Mouse (Mus musculus) left cerebral cortex, postnatal 10 days (tissue): ENCODE measurements around the gene Ubb. TPM values are rescaled to one million over a fixed set of nuclear protein-coding genes. Genes with fewer than 3 reads are reported as not detected.
A peak's percentile ranks its signal among the peaks of the same experiment; 100 is the strongest.

ENCODE experiments used
- DNase-seq, 2 experiments: peaks; one replicate each; pipeline ENCODE4 v3.0.0; 2021 to 2022; ENCODE audit warnings: low spot score in 2 of 2, mixed read lengths in 1 of 2; ENCODE audit errors: extremely low spot score in 1 of 2
- intact Hi-C: fragments of 180-260 bp; cut with DNase I; formaldehyde crosslinking; loops from one replicate; pipeline ENCODE4 v1.15.1; 2025
- total RNA-seq, 2 experiments: library from RNA; stranded (reverse); gene quantifications; 2 replicates each; pipeline ENCODE4 v1.2.3; 2021

Gene Ubb
- total RNA-seq, 2 experiments from 2014 or later: 1,760 to 1,780 TPM

GRCm38 (mm10) chr11:62543991-62544390 lies 7.0 kb upstream of the Ubb start:
- intact Hi-C loops: no loop called here
- DNase-seq: no peak

- intact Hi-C loops: loop anchor here (2.0 kb wide), 2 partner anchors 53 to 93 kb away; no protein-coding TSS in a partner anchor
- peak; percentile 31 to 82 for DNase-seq
Measured at GRCm38 (mm10) chr11:62549782-62550181, 1.2 kb upstream of the Ubb start.

DNA sequence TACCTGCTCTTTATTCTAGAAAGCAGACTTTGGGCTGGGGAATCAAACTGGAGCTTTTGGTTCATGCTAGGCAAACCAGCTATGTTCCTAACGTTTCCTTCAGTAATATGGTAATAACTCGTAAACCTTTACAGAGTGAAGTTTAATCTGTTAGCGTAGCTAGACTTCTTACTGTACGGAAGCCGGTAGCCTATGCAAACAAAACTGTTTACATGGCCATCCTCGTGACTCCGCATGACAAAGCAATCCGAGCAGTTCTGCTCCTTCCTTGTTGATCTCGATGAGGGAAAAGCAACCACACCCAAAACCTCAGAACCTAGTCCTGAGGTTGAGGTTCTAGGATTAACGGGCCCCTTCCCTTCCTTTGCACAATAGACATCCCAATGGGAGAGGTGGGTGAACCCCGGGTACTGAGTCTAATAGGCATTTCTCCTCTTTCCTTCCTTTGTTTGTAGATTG lies 715 bp upstream of the Ubb start:
- DNase-seq: peak; percentile 45 to 70
- intact Hi-C loops: loop anchor here (2.0 kb wide), 2 partner anchors 53 to 93 kb away; no protein-coding TSS in a partner anchor

DNA sequence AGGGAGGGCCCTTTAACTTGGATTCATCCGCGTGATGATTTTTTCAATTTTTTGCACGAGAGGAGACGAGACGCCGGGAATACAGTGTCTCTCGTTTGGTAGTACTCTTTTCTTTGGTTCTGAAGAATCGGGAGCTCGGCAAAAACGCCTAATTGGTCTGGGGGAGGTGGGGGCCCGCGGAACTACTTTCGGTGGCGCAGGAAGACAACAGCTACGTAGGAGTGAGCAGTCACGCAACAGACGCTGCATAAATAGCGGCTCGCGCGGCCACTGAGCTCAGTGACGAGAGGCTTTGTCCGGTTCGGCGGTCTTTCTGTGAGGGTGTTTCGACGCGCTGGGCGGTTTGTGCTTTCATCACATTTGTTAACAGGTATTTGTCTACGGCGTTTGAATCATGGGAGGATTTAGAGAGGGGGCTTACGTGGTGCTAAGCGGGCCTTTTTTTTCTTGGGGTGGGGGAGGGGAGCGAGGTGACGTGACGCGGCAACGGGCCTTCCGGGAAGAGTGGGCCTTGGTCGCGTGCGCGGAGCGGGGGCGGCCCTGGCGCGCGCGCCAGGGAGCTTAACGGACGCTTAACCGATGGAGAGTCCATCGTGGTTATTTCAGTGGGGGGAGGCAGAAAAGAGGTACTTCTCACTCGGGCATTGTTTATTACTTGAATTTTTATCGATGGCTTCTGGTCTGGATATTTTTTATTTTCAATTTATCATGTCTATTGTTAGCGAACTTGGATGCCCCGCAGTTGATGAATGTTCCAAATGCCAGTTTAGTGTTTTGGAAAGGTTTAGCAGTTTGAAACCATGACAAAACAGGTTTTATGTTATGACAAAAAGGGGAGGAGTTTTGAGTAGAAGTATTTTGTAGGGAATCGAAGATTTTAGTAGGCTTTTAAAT lies 502 bp downstream of the Ubb start:
- intact Hi-C loops: loop anchor here (2.0 kb wide), 2 partner anchors 51 to 95 kb away; no protein-coding TSS in a partner anchor
- peak; percentile 91 to 96 for DNase-seq

DNA sequence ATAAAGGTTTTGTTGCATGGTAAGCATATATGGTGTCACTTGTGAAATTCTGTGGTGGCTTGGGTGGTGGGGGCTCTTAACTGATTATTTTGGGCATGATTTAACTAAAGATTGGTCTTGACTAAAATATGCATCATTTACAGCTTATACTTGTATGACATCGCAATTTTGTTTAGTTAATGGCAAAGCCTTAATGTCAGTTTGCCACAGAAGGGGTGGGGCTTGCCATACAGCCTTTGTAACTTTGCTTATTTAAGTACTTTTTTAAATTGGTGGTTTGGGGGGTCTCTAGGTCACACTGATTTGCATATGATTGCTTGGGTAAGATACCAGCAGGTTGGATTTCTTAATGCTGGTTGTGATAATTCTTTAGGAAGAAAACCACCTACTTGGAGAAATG lies 2.2 kb downstream of the Ubb start:
- intact Hi-C loops: no loop called here
- no peak for DNase-seq

- no peak for DNase-seq
- intact Hi-C loops: no loop called here
Measured at GRCm38 (mm10) chr11:62553633-62554032, 2.7 kb downstream of the Ubb start.

DNA sequence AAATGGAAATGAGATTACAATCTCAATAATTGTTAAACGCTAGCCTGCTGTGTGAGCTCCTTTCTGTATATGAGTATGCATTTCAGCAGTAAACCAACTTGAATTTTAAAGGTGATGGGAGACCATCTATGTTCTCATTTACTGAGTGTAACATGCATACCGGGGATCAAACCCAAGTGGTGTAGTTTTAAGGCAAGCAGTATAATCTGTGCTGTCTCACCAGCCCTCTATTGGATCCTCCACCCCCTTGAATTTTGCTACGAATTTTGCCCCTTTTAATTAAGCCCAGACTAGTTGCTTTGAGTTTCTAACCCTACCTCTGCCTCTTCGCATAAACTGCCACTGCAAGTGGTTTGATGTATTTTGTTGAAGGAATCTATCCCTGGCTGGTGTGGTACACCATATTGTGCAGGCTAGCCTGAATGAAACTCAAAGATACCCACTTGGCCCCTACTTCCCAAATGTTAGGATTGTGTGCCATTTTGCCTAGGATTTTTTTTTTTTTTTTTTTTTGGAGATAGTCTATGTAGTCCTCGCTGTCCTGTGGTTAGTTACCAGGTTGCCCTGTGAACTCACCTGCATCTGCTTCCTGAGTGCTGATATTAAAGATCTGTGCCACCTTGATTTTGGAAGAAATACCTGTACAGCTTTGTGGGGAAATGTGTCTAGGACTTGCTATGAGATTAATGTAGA lies 3.3 kb downstream of the Ubb start:
- DNase-seq: no peak
- intact Hi-C loops: no loop called here

DNA sequence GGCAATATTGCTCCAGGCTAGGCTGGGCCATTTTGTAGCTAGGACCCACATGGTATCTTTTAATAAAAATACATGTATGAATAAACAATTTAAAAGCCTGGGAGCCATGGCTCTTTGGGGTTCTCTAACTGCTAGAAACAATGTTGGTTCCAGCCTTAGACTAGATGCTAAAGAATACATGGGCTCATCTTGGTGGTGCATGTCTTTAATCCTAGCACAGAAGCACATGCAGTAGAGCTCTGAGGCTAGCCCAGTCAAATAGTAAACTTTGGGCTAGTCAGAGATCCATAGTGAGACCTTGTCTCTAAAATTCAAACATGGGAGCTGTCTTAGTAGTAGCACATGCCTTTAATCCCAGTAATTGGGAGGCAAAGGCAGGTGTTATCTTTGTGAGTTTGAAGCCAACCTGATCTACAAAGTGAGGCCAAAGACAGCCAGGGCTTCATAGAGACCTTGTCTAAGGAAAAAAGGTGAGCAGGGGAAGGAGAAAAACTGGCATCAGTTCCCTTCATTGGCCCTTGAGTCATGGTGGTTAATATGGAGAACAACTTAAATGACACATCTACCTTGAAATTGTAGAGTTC lies 4.1 kb downstream of the Ubb start:
- intact Hi-C loops: no loop called here
- no peak for DNase-seq

DNA sequence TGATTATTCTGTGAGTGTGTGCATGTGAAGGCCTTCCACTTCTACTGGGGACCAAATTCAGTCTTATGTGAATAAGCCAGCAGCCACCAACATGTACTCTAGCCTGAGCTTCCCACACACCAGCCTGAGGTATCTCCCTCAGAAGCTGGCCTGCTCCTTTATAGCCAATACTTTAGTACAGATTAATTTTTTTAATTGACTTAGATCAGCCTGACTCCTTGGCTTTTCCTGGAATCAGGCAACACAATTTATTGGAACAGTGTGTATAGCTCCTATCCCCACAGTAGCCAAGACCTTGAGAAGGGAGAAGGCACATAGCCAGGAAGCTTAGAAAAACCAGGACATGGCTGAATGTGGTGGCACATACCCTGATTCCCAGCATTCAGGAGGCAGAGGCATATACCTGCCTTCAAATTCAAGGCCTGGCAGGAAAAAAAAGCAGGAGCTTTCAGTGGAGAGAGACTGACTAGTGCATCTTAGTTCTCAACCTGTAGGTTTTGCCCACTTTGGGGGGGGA lies 5.0 kb downstream of the Ubb start:
- intact Hi-C loops: no loop called here
- no peak for DNase-seq

DNA sequence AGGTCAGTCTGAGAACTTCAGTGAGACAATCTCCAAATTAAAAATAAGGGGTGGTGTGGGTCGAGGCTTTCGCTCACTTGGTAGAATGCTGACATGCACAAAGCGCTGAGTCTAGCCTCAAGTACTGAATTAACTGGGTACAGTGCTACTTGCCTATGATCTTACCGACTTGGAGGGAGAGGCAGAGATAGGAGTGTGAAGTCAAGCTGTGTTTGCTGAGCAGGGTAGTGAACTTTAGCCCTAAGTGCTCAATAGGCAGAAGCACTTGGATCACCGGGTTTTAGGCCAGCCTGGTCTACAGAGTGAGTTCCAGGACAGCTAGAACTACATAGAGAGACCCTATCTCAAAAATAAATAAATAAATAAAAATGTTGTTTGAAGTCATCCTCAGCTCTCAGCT lies 6.2 kb downstream of the Ubb start:
- no peak for DNase-seq
- intact Hi-C loops: no loop called here

DNA sequence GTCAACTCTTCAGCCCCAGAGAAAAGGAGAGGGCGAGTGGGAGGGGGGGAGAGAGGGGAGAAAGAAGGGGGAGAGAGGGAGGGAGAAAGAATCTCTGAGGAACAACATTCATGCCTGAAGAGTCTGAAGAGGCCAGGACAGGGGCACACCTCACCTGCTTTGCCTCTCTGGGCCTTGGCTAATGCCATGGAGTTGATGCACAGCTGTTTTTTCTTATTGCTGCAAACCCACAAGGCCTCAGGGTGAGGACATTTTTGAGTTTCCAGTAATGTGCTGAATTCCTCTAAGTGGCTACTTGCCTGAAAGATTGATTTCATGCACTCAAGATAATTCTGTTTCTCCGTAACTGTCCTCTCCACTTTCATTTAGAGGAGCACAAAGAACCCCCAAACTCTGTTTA lies 7.2 kb downstream of the Ubb start:
- intact Hi-C loops: no loop called here
- no peak for DNase-seq

GRCm38 (mm10) chr11:62558961-62559646 lies 8.1 kb downstream of the Ubb start:
- intact Hi-C loops: no loop called here
- peak in 1 of 2 experiments; percentile 52 for DNase-seq

GRCm38 (mm10) chr11:62560463-62561016 lies 9.6 kb downstream of the Ubb start:
- intact Hi-C loops: no loop called here

GRCm38 (mm10) chr11:62563590-62563989 lies 12.6 kb downstream of the Ubb start:
- intact Hi-C loops: no loop called here
- no peak for DNase-seq

More at GRCm38 (mm10) chr11:62560463-62561016, 9.6 kb downstream of the Ubb start:
- peak in 1 of 2 experiments; percentile 46 for DNase-seq

DNA sequence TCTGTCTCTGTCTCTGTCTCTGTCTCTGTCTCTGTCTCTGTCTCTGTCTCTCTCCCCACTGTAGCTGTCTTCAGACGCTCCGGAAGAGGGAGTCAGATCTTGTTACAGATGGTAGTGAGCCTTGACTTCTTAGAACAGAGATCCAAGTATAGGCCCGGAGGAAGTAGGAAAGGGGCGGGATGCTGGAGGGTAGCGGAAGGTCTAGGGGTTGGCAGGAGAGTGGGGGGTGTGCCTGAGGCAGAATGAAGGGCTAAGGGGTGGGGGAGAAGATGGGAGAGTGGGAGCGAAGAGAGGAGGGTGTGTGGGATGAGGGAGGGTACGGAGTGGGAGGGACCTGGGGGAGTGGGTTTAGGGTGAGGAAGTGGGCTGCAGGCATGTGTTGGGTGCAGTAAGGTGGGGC lies 14.8 kb downstream of the Ubb start:
- intact Hi-C loops: no loop called here
- no peak for DNase-seq

GRCm38 (mm10) chr11:62566211-62566610 lies 15.2 kb downstream of the Ubb start:
- intact Hi-C loops: no loop called here
- DNase-seq: no peak

DNA sequence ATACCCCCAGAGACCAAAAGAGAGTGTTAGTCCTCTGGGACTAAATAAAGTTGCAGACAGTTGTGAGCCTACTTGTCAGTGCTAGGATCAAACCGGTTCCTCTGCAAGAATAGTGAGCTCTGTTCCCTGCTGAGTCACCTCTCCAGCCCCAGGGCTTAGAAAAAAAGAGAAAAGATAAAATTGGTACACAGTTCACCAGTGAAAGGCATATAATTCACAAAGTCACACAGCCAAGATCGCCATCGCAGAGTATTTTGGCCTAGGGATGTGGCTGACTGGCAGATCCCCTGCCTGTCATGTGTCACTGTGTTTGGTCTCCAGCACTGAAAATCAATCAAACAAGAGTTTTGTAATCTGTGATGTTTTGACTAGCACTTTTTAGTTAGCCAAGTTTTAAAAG lies 17.3 kb downstream of the Ubb start:
- intact Hi-C loops: no loop called here
- no peak for DNase-seq

GRCm38 (mm10) chr11:62573959-62574702 lies 23.2 kb downstream of the Ubb start, which contains the start of gene Trpv2:
Trpv2 (plus strand) TSS chr11:62574486.
- DNase-seq: no peak
- intact Hi-C loops: no loop called here
